Mouse (Mus musculus) cerebellum, adult 11-12 months (tissue): ENCODE data around the gene Rem2.

Experiments
- DNase-seq: peaks from one replicate; pipeline ENCODE4 v3.0.0; 2022

The Rem2 gene

DNA sequence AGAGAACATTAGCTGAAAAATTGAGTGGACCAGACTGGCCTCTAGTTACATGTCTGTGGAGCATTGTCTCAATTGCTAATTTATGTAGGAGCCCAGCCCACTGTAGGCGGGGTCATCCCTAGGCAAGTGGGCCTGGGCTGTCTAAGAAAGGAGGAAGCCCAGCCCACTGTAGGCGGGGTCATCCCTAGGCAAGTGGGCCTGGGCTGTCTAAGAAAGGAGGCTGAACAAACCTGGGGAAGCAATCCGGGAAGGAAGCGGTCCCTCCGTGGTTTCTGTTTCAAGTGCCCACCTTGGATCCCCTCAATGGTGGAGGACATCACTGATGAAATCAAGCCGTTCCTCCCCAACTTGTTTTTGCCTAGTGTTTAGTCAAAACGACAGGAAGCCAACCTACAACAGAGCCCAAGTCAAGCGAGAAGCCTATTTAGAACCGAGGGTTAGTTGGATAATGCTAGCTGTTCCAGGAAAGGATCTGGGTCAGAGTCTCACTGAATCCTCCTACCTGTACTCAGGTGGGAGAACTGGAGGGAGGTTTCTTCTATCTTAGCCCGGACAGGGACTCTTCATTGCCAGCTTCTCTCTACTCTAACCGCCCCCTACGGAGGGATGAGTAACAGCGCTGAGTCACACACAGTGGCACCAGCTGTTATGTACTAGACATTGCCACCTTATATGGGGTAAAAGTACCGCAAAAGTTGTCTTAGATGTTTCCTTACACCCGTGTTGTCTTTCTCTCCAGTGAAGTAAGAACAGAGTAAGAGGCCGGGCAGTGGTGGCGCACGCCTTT is 16.6 kb downstream of the Rem2 start:
- DNase-seq = no peak

DNA sequence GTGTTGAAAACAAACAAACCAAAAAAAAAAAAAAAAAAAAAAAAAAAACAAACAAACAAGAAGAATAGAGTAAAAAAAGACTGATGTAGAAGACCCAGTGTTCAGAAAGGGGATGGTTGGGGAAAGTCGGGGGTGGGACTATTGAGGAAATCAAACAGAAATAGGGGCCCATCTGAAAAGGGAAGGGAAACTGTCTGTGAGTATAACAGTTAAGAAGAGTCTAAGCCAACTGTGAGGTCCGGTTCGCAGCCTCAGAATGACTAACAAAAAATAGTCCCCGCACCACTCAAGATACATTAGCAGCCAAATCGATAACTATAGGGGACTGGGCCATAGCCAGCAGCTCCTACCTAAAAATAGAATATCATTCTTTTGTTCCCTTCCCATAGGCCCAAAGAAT is 17.3 kb downstream of the Rem2 start:
- no peak for DNase-seq

DNA sequence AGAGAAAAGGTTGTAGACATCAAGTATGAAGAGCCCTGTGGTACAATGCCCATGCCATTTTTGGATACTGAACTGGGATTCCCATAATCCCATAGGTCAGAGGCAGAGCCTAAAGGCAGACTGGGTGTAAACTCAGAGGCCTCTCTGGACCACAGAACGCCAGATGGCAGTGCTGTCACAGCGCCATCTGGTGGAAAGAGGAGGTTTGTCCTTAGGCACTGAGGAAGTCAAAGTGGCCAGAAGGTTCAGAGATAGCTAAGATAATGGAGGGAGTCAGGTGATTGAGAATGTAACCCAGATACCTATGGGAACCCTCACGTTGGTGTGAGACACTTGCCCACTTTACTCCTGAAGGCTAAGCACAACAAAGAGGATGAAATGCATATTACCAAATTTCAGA is 18.3 kb downstream of the Rem2 start:
- DNase-seq = peak; percentile 67

DNA sequence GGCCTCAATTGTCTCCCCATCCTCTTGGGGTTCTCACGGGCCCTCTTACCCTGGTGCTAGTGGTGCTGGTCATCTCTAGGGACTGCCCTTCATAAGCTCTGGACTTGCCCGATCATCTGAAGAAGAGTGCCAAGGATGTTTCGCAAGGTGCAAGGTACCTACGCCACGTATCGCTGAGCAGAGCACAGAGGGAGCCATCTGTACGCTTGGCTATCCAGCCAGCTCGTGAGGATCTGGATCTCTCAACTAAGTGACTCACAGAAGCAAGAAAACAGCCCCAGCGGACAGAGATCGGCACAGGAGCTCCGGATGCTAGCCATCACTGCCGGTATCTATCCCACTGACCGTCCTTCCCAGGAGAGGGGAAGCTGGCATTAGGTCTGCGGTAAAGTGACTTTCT is 20.8 kb downstream of the Rem2 start:
- DNase-seq = no peak

DNA sequence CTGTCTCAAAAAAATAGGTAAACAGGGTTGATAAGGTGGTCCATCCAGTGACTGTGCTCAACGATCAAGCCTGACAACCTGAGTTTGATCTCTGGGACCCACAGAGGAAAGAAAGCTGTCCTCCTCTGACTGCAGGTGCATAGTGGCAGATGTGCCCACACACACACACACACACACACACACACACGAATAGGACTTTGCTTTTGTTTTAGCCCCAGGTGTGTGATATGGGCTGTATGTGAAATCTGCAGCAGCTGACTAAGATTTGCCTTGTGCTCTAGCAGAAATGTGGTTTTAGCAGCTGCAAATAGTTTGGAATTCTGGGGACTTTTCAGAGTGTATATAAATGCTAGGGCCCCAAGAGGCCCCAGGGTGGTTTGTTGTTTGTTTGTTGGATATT is 23.4 kb downstream of the Rem2 start:
- DNase-seq = no peak

DNA sequence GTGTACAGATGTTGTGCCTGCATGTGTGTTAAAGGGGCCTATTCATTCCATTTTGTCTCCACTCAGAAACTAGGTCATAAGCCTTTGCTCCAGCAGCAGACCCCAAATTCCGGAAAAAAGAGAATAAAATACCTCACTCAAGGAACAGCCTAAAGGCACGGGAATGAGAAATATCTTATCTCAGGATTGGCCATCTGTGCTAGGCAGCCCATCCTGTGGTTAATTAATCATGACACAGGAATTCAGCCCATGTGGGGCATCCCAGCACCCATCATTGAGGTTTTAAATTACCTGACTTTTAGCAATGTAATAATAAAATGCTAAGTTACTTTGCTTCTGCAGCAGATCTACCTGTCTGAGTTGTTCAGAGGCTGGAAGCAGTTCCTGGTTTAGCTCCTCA is 25.5 kb downstream of the Rem2 start:
- DNase-seq = no peak

DNA sequence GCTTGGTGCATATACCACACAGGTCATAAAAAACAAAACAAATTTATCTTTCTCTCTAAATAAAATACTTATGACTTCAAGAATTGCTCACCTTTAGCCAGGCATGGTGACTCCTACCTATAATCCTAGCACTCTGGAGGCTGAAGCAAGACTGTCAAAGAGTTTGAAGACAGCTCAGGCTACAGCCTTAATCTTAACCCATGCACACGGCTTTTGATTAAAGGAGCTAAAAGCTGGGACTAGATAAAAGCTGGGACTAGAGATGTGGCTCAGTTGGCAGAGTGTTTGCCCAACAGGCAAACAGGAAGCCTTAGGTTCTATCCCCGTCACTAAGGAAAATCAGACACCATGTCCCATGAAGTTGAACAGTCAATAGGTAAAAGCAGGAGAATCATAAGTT is 27.2 kb downstream of the Rem2 start:
- DNase-seq = no peak

DNA sequence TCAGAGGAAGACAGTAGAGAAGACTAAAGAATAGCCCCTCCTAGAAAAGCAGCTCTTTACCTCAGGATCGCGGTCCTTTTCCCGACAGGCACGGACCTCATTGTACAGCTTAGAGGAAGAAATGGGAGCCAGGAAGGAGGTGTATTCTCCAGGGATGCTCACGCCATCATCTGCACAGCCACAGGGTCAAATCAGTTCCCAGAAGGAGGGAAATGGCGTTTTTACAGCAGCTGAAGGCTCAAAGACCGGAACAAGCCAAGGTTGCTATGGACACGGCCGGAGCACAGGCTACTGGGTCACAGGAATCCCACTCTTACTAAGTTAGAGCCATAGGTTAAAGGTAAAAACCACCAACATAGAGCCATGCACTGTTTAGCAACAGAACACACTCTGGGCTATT is 33.9 kb downstream of the Rem2 start:
- no peak for DNase-seq

DNA sequence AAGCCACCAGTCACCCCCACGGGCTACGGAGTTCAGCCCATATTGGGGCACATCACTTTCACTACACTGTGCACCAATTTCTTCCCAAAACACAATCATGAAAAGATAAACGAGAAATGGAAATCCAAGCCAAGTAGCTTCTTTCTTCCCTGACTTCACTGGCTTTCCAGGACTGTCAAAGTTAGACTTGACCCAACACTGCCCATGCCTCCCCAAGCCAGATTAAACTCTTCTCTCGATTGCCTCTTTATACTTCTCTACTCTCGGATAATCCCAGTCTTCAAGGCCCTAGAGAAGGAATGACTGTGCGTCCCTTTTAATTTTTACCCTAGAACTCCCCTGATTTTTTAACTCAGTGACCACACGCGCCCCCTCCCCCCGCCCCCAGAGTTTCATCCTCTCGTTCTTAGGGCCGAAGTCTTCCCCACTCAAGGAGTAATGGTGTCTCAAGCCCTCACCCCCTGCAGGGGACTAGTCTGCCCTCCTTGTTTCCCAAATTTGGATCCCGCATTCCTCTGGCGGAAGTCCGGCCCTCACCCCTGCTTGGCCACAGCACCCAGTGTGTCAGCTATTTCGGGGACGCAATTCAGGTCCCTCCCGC is 40.9 kb downstream of the Rem2 start:
- DNase-seq = no peak

DNA sequence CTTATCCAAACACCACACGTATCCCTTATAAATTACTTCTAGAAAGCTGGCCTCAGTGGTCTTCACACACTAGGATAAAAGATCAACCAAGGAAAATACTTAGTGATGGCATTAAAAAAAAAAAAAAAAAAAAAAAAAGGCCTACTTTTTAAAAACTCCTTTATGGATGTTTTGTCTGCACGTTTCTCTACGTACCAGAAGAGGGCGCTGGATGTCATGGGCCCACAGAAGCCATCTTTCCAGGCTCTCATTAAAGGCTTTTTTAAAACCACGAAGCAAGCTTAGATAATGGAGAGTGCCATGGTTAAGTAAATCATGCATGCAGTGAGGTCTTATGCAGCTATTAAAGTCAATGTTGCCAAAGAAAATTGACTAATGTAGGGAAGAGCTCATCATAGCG is 47.7 kb downstream of the Rem2 start:
- DNase-seq = no peak

DNA sequence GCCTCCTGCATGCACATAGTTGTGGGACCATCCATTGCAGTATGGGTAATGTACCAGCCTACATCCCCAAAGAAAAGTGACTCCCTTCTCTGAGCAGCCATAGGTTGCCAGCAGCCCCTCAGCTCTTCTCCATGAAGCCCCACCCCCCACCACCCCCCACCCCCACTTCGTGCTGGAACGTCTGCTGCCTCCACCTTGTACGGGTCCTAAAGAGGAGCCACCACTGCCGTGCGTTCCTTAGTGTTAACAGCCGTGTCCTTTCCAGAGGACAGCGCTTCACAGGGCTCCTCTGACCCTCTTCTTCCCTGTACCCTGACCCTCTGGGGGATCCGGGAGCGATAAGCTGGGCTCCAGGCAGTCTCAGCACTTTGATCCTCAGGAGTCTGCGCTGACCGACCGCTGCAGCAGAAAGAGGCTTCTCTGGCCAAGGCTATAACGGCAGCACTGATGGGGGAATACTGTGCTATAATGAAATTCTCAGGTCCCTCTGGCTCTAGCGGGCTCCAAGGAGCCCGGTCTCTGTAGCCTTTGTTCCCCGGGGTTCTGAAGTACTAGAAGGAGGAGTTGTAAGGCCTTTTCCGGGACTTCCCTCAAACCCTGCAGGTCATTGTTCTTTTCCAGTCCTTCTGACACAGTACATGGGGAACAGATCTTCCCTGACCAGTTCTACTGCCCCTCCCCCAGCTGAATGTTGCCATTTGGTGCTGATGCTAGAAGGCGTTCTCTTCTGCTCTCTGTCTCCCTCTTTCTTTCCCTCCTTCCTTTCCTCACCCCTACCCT is 51.5 kb downstream of the Rem2 start:
- DNase-seq = peak; percentile 64

DNA sequence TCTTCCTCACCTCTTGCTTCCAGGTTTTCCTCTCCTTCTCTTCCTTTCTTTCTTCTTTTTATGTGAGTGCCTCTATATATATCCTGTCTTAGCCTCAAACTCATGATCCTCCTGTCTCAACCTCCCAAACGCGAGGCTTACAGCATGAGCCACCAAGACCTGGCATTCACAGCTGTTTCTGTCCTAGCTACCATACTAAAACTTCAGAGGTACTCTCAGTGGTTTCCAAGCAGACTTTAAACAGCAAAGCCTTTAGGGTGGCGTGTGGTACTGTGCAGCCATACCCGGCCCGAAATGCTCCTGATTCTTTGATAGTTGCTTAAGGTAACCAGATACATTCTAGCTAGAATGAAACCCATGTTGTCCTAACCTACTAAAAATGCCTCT is 52.1 kb downstream of the Rem2 start:
- no peak for DNase-seq

DNA sequence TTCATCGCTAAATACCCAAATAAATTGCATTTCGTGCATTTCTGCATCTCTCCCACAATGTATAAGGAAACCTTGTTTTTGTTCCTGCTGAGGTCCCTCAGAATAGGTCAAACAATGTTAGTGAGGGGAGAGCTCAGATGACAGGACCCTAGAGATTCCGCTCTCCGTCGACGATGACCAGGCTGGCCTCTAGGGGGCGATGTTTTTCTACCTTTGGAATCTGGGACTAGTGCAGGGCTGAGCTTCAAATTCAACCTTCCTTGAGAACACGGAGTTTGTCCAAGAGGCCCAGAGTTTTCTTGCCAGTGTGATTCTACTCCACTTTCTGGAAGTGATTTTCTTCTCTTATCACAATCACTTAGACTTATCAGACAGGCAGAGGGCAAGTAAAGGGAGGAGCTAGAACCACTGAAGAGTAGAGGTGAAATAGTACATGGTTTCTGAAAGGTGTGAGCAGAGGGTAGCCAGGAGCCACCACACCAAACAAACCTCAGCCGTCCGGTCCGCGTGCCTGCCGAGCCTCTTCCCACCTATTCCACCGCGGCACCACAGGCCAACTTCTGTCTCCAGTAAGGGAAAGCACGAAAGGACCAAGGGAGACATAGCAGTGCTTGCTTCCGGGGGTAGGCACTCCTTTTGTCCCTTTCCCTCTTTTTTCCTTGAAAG is 52.7 kb downstream of the Rem2 start:
- DNase-seq = peak; percentile 74
